Mouse (Mus musculus) gastrocnemius, postnatal 4 days (tissue): Measurements from ENCODE around the gene Pex7. TPM values are rescaled to one million over a fixed set of nuclear protein-coding genes. Genes with fewer than 3 reads are reported as not detected.

ENCODE experiments used
- DNase-seq, 2 experiments: peaks; one replicate each; pipeline ENCODE4 v3.0.0; 2021 to 2022; ENCODE audit warnings: low spot score in 2 of 2, mixed read lengths in 2 of 2
- long read RNA-seq, 2 experiments: library from polyadenylated mRNA; stranded (forward); transcript quantifications; one replicate each; pipeline ENCODE4 v2.0.0; 2021
- total RNA-seq, 2 experiments: library from RNA; stranded (reverse); gene quantifications; 2 replicates each; pipeline ENCODE4 v1.2.3; 2021

The Pex7 gene
- 10 to 100 TPM; 11.5 to 12.1 TPM for total RNA-seq
- long read RNA-seq, experiment 1, full-length matches to known transcripts = 12 of 13 reads
- long read RNA-seq, experiment 1, partial matches to known transcripts = 0 of 13 reads
- long read RNA-seq, experiment 1, other reads (novel, unspliced or antisense) = 1 of 13 reads
- long read RNA-seq, experiment 2, full-length matches to known transcripts = 6 of 7 reads
- long read RNA-seq, experiment 2, partial matches to known transcripts = 0 of 7 reads
- long read RNA-seq, experiment 2, other reads (novel, unspliced or antisense) = 1 of 7 reads

DNA sequence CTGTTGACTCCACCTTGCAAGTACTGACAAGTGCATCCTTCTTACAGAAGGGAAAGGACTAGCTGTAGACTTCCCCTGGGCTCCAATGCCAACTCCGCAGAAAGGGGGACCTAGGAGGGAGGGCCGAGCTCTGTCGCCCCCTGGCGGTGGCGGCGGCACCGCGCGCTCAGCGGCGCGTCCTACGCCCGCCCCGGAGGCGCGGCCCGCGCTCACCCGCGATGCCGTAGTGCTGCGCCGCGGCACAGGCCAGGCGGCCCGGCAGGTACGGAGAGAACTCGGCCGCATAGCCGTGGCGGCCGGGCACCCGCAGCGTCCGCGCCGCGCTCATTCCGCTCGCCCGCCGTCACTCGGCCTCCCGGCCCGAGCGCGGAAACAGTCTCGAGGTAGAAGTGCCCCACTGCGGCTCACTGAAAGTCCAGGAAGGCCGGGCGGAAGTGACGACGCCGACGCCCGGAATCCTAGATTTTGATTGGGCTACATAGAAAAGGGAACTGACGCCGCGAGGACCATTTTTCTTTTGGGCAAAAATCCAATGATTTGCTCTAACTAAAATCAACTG is at the start of gene Pex7:
Pex7 (minus strand) TSS at position 444 of the 559 bp plus-strand sequence.
- DNase-seq = peak; percentile 87 to 91

DNA sequence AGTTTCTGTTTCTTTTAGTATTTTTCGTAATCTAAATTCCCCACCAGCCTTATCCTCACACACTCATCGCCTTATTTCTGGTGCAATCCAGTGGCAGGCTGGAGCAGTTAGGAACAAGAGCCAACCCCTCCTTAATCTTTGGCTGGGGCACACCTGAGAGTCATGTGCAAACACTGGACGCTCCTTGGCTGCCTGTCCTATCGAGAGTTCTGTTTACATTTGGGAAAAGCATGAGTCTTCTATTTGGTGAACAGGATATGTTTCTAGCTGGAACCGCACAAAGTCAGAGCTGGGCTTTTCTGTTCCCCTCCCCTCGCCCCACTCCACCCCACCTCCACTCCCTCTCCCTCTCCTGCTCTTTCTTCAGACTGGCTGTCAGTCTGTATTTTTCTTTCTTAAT is 49.3 kb upstream of the Pex7 start:
- no peak for DNase-seq

DNA sequence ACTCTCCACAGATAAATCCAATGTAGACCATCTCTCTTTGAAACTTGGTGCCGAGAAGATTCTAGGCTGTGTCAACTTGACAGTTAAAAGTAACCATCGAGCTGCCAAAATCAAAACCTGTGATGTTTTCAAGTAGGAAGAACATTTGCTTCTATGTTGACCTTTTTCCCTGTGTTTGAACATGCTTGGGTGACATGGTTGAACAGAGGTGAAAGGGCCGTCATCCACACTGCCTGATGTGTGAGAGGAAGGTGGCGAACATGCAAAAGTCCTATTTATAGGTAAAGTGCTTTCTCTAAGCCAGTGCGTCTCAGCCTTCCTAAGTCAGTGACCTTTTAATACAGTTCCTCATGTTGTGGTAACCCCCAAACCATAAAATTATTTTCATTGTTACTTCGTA is 48.3 kb upstream of the Pex7 start:
- DNase-seq = no peak

DNA sequence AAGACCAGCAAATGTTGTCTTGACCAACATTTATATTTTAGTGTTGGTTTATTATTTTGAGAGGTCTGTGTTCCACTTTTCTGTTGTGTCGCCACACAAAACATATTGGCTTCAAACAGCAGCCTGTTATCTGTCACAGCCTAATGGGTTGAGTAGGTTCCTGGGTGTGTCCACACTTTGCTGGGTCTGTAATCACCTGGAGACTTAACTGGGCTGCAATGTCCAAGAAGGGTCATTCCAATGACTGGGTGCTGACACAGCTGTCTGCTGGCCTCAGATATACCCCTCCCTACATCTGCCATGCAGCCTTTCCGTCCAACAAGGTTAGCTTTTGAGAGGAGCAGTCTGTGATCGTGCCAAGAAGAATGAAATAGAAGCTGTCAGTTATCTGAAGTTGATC is 47.1 kb upstream of the Pex7 start:
- no peak for DNase-seq

DNA sequence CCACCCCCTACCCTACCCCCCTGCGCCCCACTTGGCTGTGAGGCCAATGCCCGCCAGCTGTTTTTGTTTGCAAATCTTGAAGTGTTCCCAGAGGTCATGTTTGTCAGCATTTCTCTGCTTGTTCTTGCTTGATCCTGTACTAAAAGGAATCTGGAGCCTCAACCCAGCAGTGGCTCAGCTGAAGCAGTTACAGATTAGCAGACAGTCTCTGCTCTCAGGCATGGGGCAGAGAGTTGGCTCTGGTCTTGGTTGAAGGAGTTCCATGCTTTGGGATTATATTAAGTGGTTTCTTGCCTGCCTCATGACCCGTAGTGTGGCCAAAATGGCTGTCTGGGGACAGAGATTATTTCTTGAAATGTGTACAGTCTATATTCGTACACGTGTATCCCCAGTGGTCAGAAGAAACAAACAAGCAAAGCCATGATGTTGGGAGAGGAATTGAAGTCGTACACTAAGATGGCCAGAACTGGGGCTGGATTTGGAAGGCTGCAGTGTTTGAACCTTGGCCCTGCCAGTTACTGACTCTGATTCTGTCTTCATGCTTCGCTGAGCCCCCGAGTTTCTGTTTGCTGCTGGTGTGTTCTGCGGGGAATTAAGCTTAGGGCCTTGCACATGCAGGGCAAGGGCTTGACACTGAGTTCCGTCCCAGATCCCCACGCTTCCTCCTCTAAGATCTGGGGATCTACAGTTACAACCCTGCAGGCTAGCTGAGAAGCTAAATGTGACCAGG is 45.7 kb upstream of the Pex7 start:
- no peak for DNase-seq

DNA sequence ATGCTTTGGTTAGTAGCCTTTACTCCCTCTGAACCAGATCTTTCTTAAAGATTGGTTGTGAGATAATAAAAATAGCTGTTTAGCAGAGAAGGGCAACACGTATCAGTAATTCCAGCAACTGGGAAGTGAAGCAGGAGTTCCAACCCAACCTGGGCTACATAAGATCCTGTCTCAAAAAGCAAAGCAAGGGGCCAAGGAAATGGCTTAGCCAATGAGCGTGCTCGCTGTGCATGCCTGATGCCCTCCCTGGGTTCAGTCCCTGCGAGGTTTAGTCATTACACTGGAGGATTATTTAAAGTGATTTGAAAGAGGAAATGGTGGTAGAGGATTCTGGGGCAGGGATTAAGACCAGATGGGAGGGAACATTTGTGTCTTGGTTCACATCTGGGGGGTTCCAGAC is 41.6 kb upstream of the Pex7 start:
- DNase-seq = no peak

DNA sequence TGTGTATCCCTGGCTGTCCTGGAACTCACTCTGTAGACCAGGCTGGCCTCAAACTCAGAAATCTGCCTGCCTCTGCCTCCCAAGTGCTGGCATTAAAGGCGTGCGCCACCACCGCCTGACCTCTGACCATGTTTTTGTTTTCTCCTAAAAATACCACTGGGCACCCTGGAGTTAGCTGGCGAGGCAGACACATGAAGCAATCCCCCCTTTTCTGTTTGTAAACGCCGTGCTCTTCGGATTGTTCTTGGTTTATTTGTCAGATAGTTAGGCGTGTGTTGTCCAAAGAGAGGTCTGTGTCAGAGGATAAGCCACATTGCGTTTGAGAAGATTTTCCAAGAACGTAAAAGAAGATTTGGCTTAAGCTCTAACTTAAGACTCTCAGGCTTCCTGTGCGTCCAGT is 40.9 kb upstream of the Pex7 start:
- DNase-seq = no peak

DNA sequence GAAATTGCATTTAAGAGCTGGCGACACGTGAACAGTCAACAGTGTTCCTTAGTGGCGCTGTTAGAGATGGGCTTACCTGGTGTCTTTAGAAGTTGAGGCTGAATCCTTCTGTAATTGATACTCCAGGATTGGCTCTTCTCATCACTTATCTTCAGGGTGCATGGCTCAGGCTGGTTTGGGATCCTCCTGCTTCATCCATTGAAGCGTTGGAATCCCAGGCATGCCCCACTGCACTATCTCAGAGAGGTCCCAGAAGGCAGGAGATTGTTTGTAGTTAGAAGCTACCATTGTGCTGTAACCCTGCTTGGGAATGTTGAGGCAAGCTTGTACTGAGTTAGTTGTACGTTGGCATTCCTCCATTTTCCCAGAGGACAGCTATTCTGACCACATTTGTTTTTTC is 40.4 kb upstream of the Pex7 start:
- no peak for DNase-seq

DNA sequence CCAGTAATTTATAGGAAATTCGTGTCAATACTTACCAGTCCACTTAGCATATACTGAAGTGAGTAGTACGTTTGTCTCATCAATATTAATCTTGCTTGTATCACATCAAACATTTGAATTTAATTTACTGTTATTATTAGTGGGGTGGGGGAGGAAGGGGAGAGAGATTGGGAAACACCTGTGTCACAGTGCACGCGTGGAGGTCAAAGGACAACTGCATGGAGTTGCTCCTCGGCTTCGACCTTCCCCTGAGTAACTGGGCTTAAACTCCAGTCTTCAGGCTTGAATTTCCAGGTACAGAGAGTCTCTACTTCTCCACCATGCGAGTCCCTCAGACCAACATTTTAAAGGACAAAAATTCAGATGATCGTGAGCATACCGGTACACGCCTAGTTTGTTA is 40.0 kb upstream of the Pex7 start:
- no peak for DNase-seq

DNA sequence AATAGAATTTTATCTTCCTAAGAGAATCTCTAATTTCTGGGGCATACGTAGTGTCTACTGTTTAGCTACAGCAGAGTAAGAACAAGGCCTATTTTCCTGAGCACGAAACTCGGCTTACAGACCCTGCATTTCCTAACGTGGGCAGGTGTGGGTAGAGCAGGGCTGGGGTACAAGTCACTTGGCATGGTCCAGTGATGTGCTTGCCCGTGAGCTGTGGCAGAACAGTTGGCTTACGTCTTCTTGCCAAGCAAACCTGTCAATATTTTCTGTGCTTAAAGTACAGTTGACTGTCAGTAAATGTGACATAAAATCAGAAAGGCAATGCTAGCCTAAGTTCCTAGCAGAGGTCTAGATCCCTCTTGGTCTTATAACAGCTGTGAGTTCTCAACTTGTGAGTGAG is 39.2 kb upstream of the Pex7 start:
- no peak for DNase-seq

DNA sequence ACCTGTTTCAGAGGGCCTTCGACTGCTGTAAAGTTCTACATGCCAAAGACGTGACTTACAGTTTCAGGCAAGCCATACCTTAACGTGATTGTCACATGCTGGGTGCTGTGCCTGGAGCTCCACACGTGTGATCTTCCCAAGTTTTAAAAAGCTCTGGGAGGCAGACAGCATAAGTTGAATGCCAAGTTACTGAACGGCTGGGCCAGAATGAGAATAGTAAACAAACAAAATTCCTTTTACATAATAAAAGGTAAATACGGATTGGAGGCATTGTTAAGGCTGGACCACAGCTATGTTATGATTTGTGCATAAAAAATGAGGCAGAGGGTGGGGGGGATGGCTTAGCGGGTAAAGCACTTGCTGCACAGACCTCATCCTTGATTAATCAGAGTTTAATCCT is 38.2 kb upstream of the Pex7 start:
- DNase-seq = no peak

DNA sequence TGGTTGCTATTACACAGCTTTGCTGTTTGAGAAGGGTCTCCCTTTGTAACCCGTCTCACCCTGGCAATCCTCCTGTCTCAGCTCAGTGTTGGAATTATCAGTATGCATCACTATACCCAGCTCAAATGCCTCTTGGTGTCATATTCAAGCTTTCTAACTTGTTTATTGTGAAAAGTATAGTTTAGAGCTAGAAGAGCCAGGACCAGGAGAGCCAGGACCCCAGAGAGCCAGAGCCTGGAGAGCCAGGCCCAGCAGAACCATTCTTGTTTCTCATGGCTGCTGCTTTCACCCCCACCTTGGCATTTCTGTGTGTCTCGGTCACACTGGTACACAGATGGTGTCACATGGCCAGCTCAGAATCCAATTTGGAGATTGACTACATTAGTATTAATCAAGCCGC is 35.1 kb upstream of the Pex7 start:
- no peak for DNase-seq

DNA sequence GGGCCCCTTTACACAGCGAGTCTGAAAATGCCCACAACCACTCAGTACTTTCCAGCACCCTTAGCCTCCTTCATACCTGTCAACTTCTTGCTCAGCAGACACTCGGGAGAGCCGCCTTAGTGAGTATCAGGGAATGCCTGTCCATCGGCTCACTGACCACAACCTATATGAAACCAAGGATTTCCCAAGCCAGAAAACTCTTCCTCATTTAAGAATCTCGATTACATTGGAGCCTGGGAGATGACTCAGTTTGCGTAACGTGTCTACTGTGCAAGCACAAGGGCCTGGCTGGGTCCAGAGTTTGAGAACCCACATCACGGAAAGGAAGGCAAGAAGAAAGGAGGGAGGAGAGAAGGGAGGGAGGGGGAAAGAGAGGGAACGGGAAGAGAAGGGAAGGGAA is 34.4 kb upstream of the Pex7 start:
- no peak for DNase-seq

DNA sequence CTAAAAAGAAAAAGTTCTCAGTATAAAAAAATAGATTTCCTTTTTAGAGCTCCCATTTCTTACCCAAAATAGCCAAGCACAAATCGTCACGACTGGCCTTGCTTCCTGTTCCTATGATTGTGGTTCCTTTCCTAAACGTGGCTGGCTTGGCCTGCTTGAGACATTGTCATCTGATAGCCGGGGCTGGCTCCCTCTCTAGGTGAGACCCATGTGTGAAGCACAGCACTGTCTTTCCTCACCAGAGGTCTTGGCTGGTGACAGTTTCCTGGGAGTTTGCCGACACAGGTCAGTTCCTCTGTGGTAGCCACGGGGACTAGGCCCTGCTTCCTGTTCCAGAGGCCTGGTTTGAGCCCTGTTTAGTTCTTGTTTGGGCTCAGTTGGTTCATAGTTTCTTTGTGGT is 33.6 kb upstream of the Pex7 start:
- DNase-seq = no peak

DNA sequence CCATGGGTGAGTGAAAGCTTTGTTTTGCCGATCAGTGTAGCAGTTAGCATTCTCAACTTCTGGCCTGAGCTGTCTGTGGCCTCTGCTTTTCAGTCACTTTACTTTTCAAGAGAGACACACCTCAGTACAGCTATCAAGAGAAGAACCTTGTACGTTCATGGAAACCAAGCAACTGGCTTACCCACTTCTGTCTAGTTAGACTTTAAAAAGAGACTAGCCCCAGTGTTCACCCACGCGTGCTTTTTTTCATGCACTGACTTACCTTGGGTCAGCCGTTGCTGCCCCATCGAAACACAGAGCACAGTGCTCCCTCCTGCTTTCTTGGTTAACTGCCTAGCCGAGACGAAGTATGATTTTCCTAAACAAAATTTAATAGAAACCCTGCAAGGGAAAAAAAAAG is 33.1 kb upstream of the Pex7 start:
- DNase-seq = no peak

DNA sequence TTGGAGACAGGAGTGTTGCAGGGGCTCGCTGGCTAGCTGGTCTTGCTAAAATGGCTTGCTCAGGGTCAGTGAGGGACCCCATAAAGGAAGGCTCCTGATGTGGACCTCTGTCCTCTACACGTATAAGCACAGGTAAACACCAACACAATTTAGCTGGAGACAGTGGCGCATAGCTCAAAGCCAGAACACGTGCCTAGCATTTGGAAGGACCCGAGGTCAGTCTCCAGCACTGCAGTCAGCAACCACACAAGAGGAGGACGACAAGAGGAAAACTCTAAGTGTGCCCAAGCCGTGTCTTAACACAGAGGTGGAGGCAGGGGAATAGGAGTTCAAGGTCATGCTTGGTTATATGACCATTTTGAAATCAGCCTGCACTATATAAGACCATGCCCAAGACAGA is 32.6 kb upstream of the Pex7 start:
- no peak for DNase-seq

DNA sequence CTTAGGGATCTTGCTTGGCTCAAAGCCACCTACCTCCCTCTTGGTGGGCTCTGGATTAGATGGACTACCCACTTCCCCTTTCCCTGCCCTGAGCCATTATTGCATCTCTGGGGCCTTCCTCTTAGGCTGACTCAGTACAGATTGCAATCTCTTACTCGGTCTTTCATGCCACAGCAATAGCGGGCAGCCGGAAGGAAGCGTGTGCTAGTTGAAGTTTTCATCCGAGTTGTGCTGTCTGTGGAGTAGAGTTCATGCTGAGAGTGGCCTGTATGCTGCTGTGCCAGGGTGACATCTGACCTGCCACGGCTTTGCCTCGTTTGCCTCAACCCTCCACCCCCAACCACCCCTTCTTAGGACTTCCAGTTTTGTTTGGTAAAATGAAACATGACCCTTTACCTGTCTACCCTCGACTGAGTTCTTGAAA is 31.8 kb upstream of the Pex7 start:
- no peak for DNase-seq

DNA sequence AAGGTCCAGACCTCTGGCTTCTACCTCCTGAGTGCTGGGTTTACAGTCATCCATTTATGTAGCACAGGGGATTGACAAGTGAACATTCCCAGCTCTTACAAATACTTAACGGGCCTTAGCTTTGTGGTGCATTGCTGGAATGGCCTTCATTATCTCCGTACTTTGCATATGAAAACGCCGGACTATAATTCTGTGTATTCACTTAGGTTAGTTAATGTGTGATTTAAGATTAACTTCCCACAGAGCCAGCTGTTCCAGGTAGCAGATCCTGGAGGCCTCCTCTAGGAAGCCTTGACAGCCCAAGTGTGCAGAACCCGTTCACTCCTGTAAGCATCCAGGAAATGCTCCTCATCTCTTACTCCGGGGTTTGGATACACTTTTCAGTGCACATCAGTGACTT is 31.2 kb upstream of the Pex7 start:
- DNase-seq = no peak

DNA sequence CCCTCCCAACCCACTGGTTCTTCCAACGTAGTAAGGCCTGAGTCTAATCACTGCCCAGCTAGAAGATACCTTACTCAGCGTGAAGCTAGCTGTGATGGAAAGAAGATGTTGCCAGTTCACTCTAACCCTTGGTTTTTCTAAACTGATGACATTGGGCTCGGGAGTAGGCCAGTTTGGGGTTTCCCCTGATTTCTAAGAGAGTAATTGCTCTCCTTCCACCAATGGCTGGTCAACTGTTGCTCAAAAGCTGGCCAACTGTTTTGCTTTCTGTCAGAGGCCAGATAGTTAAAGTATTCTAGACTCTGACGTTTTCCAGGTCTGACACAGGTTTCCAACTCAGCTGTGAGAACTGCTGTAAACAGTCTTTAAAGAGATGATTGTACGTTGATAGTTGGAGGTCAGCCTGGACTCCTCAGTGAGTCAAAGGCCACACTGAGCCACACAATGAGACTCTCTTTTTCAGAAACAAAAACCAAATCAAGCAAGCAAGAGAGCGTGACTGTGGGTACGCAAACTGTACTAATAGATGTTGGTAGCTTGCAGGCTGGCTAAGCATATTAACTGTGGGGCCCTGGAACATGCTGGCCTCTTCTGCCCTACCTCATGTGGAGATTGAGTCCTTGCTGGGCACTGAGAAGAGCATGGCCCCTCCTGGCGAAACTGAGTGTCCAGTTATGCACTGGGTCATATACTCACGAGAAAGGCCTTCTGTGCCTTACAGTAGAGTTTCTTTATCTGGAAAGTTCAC is 29.6 kb upstream of the Pex7 start:
- DNase-seq = no peak

DNA sequence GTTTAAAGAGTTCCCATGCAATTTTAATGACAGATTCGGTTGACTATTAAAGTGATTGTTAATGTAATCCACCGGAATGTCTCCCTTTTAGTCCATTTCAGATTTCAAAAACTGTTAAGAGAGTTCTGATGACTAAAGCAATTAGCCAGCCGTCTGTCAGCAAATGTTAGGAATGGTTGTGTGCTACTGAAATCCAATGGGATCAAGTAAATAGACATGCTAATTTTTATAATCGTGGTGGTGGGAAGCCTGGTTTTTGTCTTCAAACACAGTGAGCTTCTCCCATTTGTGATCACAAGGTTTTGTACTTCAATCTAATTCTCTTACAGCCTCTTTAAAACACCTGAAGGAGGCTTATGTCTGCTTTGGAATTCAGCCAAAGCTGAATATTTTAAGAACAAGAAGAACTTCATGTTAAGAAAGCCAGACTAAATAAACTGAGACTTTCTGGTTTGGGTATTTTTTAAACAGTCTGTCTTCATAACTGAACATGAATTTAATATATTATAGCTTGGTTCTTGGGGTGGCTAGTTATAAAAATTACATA is 28.4 kb upstream of the Pex7 start:
- no peak for DNase-seq

DNA sequence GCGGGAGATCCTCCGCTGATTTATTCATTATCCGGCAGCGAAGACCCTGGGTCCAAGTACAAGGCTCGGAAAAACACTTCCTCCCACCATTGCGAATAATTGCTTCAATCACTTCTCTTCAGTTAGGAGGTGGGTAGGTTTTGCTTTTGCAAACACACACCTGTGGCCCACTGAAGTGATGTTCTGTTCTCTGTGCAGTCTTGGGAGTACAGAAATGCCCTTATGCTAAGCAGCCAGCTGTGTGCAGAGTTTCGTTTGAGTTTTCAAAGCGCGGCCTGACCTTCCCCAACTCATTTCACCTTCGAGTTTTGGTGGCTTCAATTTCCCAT is 27.8 kb upstream of the Pex7 start:
- no peak for DNase-seq
